ENCODE assay signal across 1 mouse cellular context in genomic region chr16:20536081-20536665, GRCm38 (mm10).
TF ChIP-seq lines count a peak whose summit lies in the region.

No protein-coding gene starts in this region.

TF ChIP-seq in MEL, 35 proteins besides CTCF, POLR2A, EP300 and RAD21 (continued from another document):
- TF ChIP-seq MAFK (IDR thresholded peaks at IDR 0.05; ENCODE audit: borderline replicate concordance, low read depth, low read length) (no peak), TAL1 (IDR thresholded peaks at IDR 0.05; ENCODE audit: low read length) (no peak), ZMIZ1 (IDR thresholded peaks at IDR 0.05; ENCODE audit: low read depth, low read length) (no peak), USF1 (IDR thresholded peaks at IDR 0.05; ENCODE audit: low read depth, low read length) (no peak), ELF1 (IDR thresholded peaks at IDR 0.05; ENCODE audit: low read depth, low read length) (no peak), MYB (IDR thresholded peaks at IDR 0.05; ENCODE audit: low read depth, low read length) (no peak)
TF ChIP-seq in MEL: peak in this region for 0.
